In the genomic region with DNA sequence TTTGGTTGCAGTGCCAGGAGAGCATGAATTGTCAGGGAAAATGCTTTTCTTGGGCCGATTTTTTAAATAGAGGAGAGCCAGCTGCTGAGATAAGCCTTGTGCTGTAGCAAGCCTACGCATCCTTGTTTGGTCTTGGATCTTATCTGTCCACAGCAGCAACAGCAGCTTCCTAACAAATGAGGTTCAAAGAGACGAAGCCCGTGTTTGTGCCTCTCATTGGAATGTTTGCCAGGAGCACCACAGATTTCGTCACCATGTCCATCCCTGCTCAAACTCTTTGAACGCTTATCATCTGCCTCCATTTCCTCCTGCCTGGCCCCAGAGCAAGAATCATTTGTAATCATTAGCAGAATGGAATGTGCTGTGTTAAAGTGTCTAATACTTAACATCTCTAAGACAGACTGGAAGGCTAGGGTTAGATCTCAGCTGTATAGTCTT, we compare ENCODE assay signal across 10 mouse cellular contexts. TPM values are rescaled to one million over a fixed set of nuclear protein-coding genes. Genes with fewer than 3 reads are reported as not detected.
DNase-seq lines count a peak whose midpoint lies in the region; ATAC-seq lines count a peak whose summit lies in the region.
"Had no signal": no experiment of that assay in that cellular context is flagged by ENCODE, and none has a peak within 500 bp of the region (broad histone marks: within the 10 kb centered on the region; RNA-seq: fewer than 3 reads in every experiment).

No protein-coding gene starts in this region.

- DNase-seq in MN1 (ENCODE audit: low spot score) = peak; percentile 24
- DNase-seq in adrenal gland, postnatal 14 days = peak; percentile 27
- no peak for DNase-seq in liver, embryonic 13.5 days
- no peak for DNase-seq in c-Kit-positive CD71-positive TER-119-positive erythroid progenitor cells, embryonic 14.5 days (ENCODE audit: low spot score)
- no peak for DNase-seq in gastrocnemius, postnatal 25 days
- DNase-seq in layer of hippocampus, adult 9-10 months (ENCODE audit: low spot score) = no peak
- DNase-seq in spleen, adult 18-20 months = no peak
- DNase-seq: cerebellum, adult 9-11 months had no signal

- H3K4me3 ChIP-seq in intestine, embryonic 15.5 days (replicated peaks) = no peak overlapping the region
- H3K4me3 ChIP-seq in liver, embryonic 13.5 days (replicated peaks) = no peak overlapping the region
- H3K4me3 ChIP-seq: neural tube, embryonic 12.5 days had no signal

- peak overlapping the region; percentile 34; the same call in 1 of the 2 replicates for H3K27ac ChIP-seq in intestine, embryonic 15.5 days
- no peak overlapping the region for H3K27ac ChIP-seq in liver, embryonic 13.5 days
- H3K27ac ChIP-seq: neural tube, embryonic 12.5 days had no signal

- peak; percentile 85 for ATAC-seq in intestine, embryonic 15.5 days
- peak; percentile 73 for ATAC-seq in liver, embryonic 13.5 days (ENCODE audit: low read depth)

- H3K27me3 ChIP-seq in intestine, embryonic 15.5 days (replicated peaks) = no peaks in the 10 kb centered on the region
- H3K27me3 ChIP-seq in liver, embryonic 13.5 days = no peaks in the 10 kb centered on the region
- H3K27me3 ChIP-seq: neural tube, embryonic 12.5 days had no signal

- H3K4me1 ChIP-seq in intestine, embryonic 15.5 days (replicated peaks) = peaks cover 19% of the 10 kb centered on the region
- H3K4me1 ChIP-seq in liver, embryonic 13.5 days (replicated peaks) = peaks cover 38% of the 10 kb centered on the region

- WGBS in intestine, embryonic 15.5 days = 5% methylated on average over 6 of the region's 6 CpGs
- WGBS in liver, embryonic 13.5 days (ENCODE audit: insufficient replicate concordance) = 4% methylated on average over 6 of the region's 6 CpGs

- no peak overlapping the region for H3K9ac ChIP-seq in intestine, embryonic 15.5 days
- no peak overlapping the region for H3K9ac ChIP-seq in liver, embryonic 13.5 days
- H3K9ac ChIP-seq: neural tube, embryonic 12.5 days had no signal

- no peaks in the 10 kb centered on the region for H3K36me3 ChIP-seq in intestine, embryonic 15.5 days
- H3K36me3 ChIP-seq in liver, embryonic 13.5 days = no peaks in the 10 kb centered on the region
- H3K36me3 ChIP-seq: neural tube, embryonic 12.5 days had no signal

- peak overlapping the region; percentile 17; the same call in 1 of the 2 replicates for H3K4me2 ChIP-seq in intestine, embryonic 15.5 days (replicated peaks)
- H3K4me2 ChIP-seq in liver, embryonic 13.5 days = no peak overlapping the region
- H3K4me2 ChIP-seq: neural tube, embryonic 12.5 days had no signal

- H3K9me3 ChIP-seq in intestine, embryonic 15.5 days = no peaks in the 10 kb centered on the region
- H3K9me3 ChIP-seq in liver, embryonic 13.5 days (replicated peaks) = no peaks in the 10 kb centered on the region
- H3K9me3 ChIP-seq: neural tube, embryonic 12.5 days had no signal

RNA-seq across cellular contexts. Expression of a gene that starts 40.3 kb away (rescaled TPM):
- total RNA-seq in adrenal gland, postnatal 14 days (2021) = 5.4 and 8.3 TPM in 2 replicates
- polyA plus RNA-seq in intestine, embryonic 15.5 days (2015; fragmentation: Nextera tagmentation; extraction: Ambion mirVana) = 45.3 and 53.5 TPM in 2 replicates
- 37.6 and 39.3 TPM in 2 replicates for polyA plus RNA-seq in liver, embryonic 13.5 days (2015; fragmentation: Nextera tagmentation; extraction: Ambion mirVana)
- total RNA-seq in gastrocnemius, postnatal 25 days (2021) = 1 to 10 TPM; 4.8 to 5.7 TPM

Comparison
In these comparisons a context has a peak if more than half of its experiments do, and no peak if none do; other contexts are left out.
1. DNase-seq: peak in MN1 (single experiment) and adrenal gland, postnatal 14 days (single experiment); none in liver, embryonic 13.5 days (single experiment), c-Kit-positive CD71-positive TER-119-positive erythroid progenitor cells, embryonic 14.5 days (single experiment), gastrocnemius, postnatal 25 days (single experiment), layer of hippocampus, adult 9-10 months (single experiment) and spleen, adult 18-20 months (0 of 2).